Mouse (Mus musculus) neural tube, postnatal 0 days (tissue): Measurements from ENCODE around the gene Gm17428. TPM values are rescaled to one million over a fixed set of nuclear protein-coding genes. Genes with fewer than 3 reads are reported as not detected.

Source experiments
- microRNA counts: library from miRNA; unstranded; fragments of <30 nt; microRNA quantifications from one replicate; lab custom pipeline; 2015
- microRNA-seq: library from miRNA; unstranded; fragments of <30 nt; microRNA quantifications from one replicate; pipeline ENCODE4, GENCODE M21; 2016
- polyA plus RNA-seq: library from polyadenylated mRNA; unstranded; fragments of >200 nt; fragmentation: Nextera tagmentation; extraction: Ambion mirVana; gene quantifications from 2 replicates; pipeline ENCODE4 v1.2.1, GENCODE M21; 2015

The Gm17428 gene
- polyA plus RNA-seq = not detected in 2 replicates

DNA sequence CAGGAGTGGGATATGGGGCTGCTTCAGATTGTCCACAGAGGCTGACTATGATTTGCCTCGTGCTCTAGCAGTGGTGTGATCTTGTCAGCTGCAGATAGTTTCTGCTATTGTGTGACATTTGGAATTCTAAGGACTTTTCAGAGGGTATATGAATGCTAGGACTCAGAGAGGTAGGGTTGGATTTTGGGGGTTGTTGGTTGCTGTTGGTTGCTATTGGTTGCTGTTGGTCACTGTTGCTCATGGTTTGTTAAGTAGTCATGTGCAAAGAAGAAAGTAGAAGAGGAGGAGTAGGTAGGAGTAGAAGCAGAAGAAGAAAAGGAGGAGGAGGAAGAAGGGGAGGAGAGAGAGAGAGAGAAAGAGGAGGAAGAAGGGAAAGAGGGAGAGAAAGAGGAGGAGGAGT is at the start of gene Gm17428:
Gene Gm17428 (plus strand): TSS at position 301 of the 400 bp plus-strand sequence.

DNA sequence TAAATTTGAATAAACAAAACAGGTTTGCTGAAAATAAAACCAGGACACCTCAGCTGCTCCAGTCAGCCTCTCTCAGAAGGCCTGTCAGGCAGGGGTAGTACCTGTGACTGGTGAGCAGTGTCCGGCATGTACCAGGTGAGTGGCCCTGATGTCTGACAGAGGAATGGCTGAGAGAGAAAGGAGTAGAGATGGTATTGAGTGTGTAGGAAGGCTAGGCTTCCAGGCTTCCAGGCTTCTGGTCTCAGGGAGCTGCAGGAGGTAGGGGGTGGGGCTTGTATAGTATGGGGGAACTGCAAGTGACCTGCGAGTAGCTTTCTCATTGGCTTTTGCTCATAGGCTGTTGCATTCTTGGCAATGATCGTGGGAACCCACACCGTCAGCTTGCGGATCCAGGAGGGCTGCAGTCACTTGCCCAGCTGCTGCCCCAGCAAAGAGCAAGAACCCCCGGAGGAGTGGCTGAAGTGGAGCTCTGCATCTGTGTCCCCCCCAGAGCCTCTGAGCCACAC is 44.0 kb upstream of the Gm17428 start, which contains the start of gene Il25:
Gene Il25 (plus strand): TSS at position 51 of the 506 bp plus-strand sequence.

DNA sequence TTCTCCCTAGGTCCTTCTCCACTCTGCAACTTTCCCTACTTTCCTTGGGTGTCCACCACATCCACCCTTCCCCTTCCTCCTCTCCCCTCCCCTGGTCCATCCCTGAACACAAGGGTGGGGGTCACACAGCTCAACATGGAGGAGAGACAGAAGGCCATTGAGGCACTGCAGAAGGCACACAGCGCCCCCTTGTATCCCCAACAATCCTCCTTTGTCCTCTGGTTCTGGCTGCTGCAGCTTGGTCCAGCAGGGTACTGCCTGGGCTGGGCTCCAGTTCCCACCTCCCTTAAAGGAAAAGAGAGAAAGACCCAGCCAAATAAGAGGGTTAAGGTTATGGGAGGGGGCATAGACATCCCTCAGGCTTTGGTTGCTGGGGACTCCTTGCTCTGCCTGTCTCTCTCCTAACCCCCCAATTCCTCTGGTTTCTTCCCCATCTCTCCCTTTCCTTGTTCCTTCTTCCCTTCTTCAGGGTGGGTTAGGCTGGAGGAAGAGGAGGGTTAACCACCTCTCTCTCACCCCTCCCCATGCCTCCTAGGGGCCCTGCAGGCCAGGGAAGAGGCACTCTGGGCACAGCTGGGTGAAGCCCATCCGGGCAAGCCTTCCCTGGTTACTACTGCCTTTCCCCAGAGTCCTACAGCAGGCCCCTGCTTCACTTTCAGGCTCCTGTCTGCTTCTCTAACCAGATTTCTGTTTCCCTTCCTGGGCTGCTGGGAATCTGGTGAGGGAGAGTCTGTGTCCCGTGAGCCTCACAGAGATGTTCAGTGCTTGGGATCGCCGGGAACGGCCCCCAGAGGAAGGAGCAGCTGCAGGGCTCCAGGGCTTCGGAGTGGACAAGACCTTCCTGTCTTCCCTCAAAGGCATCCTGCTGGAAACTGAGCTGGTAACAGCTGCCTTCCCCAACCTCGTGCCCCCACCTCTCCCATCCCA is 40.6 kb upstream of the Gm17428 start, which contains the start of gene Cmtm5:
Gene Cmtm5 (plus strand): TSS at position 358 of the 927 bp plus-strand sequence.

GRCm38 (mm10) chr14:54966320-54966977 is 10.3 kb upstream of the Gm17428 start, which contains the start of gene Myh6:
Myh6 (minus strand) TSS chr14:54966927.

GRCm38 (mm10) chr14:54994136-54994868 is 17.6 kb downstream of the Gm17428 start, which contains the start of gene Myh7:
Myh7 (minus strand) TSS chr14:54994626.

DNA sequence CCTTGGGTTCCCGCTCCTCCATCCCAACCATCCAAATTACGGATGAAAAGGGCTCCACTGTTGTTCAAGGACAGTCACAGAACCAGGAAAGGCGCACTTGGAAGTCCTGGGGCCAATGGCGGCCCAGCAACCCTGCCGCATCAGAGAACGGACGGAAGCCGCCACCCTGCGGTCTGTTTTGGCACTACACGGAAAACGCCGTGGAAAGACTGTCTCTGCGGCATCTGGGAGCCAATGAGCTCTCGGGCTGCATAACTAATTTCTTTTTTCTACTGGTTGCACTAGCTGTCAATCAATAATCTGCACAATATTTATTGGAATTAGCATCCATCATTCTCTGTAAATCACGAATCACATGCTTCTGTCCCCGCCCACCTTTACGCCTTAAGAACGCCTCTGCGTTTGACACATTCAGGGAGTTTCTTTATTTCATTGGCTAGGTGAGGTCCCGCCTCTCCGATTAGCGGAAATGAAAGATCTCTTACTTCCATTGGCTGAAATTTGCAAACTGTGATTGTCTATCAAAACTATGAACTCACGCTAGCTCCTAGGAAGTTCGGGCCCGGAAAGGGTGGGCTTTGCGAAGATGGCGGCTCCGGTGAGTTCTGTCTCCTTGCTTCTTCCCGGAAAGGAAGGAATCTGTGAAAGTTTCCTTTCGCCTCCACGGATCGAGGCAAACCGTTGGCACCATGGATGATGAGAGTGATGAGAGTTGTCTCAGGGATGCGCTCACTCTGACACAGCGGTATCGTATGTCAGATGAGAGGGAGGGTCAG is 38.4 kb downstream of the Gm17428 start, which contains the start of gene Ngdn:
Gene Ngdn (plus strand): TSS at position 464 of the 776 bp plus-strand sequence.

MicroRNAs within 50 kb of the gene (microRNA counts, 519-probe panel; counts per million panel counts)
- microRNA mmu-miR-208a (lab: Ali Mortazavi, UCI) (40.5 counts per million), microRNA mmu-miR-208b (lab: Ali Mortazavi, UCI) (40.5 counts per million)

Small RNAs within 50 kb of the gene (microRNA-seq; reads per million reads assigned to microRNA genes)
- gene Mir208a = 0.87 reads per million
- 9.9 reads per million, percentile 21 among the genes with 10 or more reads in this experiment for gene Mir208b

Other genes starting within 250 kb of the Gm17428 start
- gene Slc7a8, start 195.0 kb upstream of the Gm17428 start, polyA plus RNA-seq = 5.2 and 6.2 TPM in 2 replicates
- gene Rnf212b, start 162.8 kb upstream of the Gm17428 start, polyA plus RNA-seq = not detected in 2 replicates
- 8.5 and 10.5 TPM in 2 replicates for gene Homez, start 106.0 kb upstream of the Gm17428 start, polyA plus RNA-seq
- gene Ppp1r3e, start 99.4 kb upstream of the Gm17428 start, polyA plus RNA-seq = 7.9 and 8.4 TPM in 2 replicates
- 4.3 and 5.6 TPM in 2 replicates for gene Bcl2l2, start 93.6 kb upstream of the Gm17428 start, polyA plus RNA-seq
- not detected in 2 replicates for gene Gm20521, start 93.5 kb upstream of the Gm17428 start, polyA plus RNA-seq
- gene Pabpn1, start 84.4 kb upstream of the Gm17428 start, polyA plus RNA-seq = 150 and 168 TPM in 2 replicates
- 466 and 485 TPM in 2 replicates for gene Slc22a17, start 63.8 kb upstream of the Gm17428 start, polyA plus RNA-seq
- gene Efs, start 50.8 kb upstream of the Gm17428 start, polyA plus RNA-seq = 14.2 and 14.9 TPM in 2 replicates
- gene Il25, start 44.2 kb upstream of the Gm17428 start, polyA plus RNA-seq = 0.43 and 0.81 TPM in 2 replicates
- gene Cmtm5, start 40.7 kb upstream of the Gm17428 start, polyA plus RNA-seq = 73.0 and 76.3 TPM in 2 replicates
- 1.7 and 2.0 TPM in 2 replicates for gene Myh6, start 10.0 kb upstream of the Gm17428 start, polyA plus RNA-seq
- gene Myh7, start 17.7 kb downstream of the Gm17428 start, polyA plus RNA-seq = 4.2 and 4.5 TPM in 2 replicates
- 46.3 and 47.4 TPM in 2 replicates for gene Ngdn, start 38.5 kb downstream of the Gm17428 start, polyA plus RNA-seq
- 11.3 and 14.4 TPM in 2 replicates for gene Zfhx2, start 115.4 kb downstream of the Gm17428 start, polyA plus RNA-seq
- gene Thtpa, start 117.9 kb downstream of the Gm17428 start, polyA plus RNA-seq = 25.0 and 26.2 TPM in 2 replicates
- 3.7 and 4.3 TPM in 2 replicates for gene Ap1g2, start 129.7 kb downstream of the Gm17428 start, polyA plus RNA-seq
- gene Jph4, start 140.0 kb downstream of the Gm17428 start, polyA plus RNA-seq = 40.1 and 45.6 TPM in 2 replicates
- gene Dhrs2, start 245.1 kb downstream of the Gm17428 start, polyA plus RNA-seq = 1.8 and 2.7 TPM in 2 replicates